Comparison of ENCODE assay signal across 9 mouse cellular contexts in the genomic region with DNA sequence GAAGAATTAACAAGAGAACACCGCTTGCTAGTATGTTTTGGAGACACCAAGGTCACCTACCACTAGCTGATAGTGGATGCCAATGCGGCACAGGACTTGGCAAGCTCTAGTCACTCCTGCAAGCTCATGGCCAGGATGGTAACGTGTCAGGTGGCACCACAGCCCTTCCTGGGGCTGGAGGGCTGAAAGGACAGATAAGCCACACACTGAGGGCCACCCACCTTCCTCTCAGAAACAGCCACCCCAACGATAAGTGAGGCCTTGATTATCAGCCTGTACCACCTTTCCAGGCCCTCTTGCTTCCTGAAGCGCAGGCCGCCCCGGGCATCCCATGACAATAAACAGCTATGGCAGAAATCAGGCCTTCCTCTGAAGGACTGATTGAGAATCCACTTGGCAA. TPM values are rescaled to one million over a fixed set of nuclear protein-coding genes. Genes with fewer than 3 reads are reported as not detected.
A peak's percentile ranks its signal among the peaks of the same experiment; 100 is the strongest.
DNase-seq lines count a peak whose midpoint lies in the region; ATAC-seq lines count a peak whose summit lies in the region.
"Had no signal": no experiment of that assay in that cellular context is flagged by ENCODE, and none has a peak within 500 bp of the region (broad histone marks: within the 10 kb centered on the region; RNA-seq: fewer than 3 reads in every experiment).

No protein-coding gene starts in this region.

- peaks cover 9% of the 10 kb centered on the region; the same call in 1 of the 2 replicates for H3K27me3 ChIP-seq in heart, embryonic 12.5 days (replicated peaks)
- no peaks in the 10 kb centered on the region for H3K27me3 ChIP-seq in liver, embryonic 15.5 days

- H3K4me1 ChIP-seq in heart, embryonic 12.5 days (replicated peaks) = peaks cover 14% of the 10 kb centered on the region
- H3K4me1 ChIP-seq in liver, embryonic 15.5 days (replicated peaks) = peaks cover 79% of the 10 kb centered on the region

- peak; percentile 70 for ATAC-seq in heart, embryonic 12.5 days (ENCODE audit: insufficient number of reproducible peaks, low FRiP score)
- ATAC-seq in liver, embryonic 15.5 days (ENCODE audit: insufficient read depth) = peak; percentile 83
- ATAC-seq in granulocyte monocyte progenitor cell, adult 5-6 weeks (replicated peaks; ENCODE audit: poor library complexity, severe bottlenecking) = no peak
- ATAC-seq: forebrain, postnatal 0 days had no signal

- peak overlapping the region; percentile 49; the same call in 1 of the 2 replicates for H3K27ac ChIP-seq in heart, embryonic 12.5 days (ENCODE audit: poor library complexity, severe bottlenecking)
- H3K27ac ChIP-seq in liver, embryonic 15.5 days (replicated peaks) = peak overlapping the region; percentile 98

- H3K4me2 ChIP-seq in heart, embryonic 12.5 days = peak overlapping the region; percentile 94; the same call in 1 of the 2 replicates
- H3K4me2 ChIP-seq in liver, embryonic 15.5 days = peak overlapping the region; percentile 89

- no peak overlapping the region for H3K9ac ChIP-seq in heart, embryonic 12.5 days
- H3K9ac ChIP-seq in liver, embryonic 15.5 days = peak overlapping the region; percentile 59
- H3K9ac ChIP-seq: forebrain, postnatal 0 days had no signal

- H3K4me3 ChIP-seq in heart, embryonic 12.5 days = no peak overlapping the region
- peak overlapping the region; percentile 95 for H3K4me3 ChIP-seq in liver, embryonic 15.5 days (replicated peaks)

- peaks cover 54% of the 10 kb centered on the region for H3K36me3 ChIP-seq in heart, embryonic 12.5 days
- H3K36me3 ChIP-seq in liver, embryonic 15.5 days (replicated peaks) = peaks cover 75% of the 10 kb centered on the region

- peak; percentile 56 for DNase-seq in adrenal gland, postnatal 14 days
- no peak for DNase-seq in adrenal gland, adult 18-20 months (ENCODE audit: low spot score in 2 of 2)
- peak; percentile 90 for DNase-seq in MEL-GATA-1-ER (ENCODE audit: extremely low read depth, low read depth)
- no peak for DNase-seq in retina, embryonic 14.5 days (ENCODE audit: low spot score)
- no peak for DNase-seq in layer of hippocampus, postnatal 25 days (ENCODE audit: extremely low spot score in 1 of 2, low spot score in 1 of 2)
- DNase-seq: forebrain, postnatal 0 days had no signal

- 64% methylated on average over 7 of the region's 7 CpGs for WGBS in heart, embryonic 12.5 days
- WGBS in liver, embryonic 15.5 days (ENCODE audit: insufficient replicate concordance) = 21% methylated on average over 7 of the region's 7 CpGs

- H3K9me3 ChIP-seq in heart, embryonic 12.5 days (replicated peaks) = no peaks in the 10 kb centered on the region
- no peaks in the 10 kb centered on the region for H3K9me3 ChIP-seq in liver, embryonic 15.5 days (replicated peaks)

RNA-seq across cellular contexts. Expression of a gene that starts 4.5 kb away (rescaled TPM):
- total RNA-seq in adrenal gland, postnatal 14 days (2021) = 52.5 and 55.7 TPM in 2 replicates
- 10 to 100 TPM; 29.7 to 39.8 TPM for total RNA-seq in adrenal gland, adult 18-20 months (2021)
- polyA plus RNA-seq in heart, embryonic 12.5 days (2016; fragmentation: Nextera tagmentation; extraction: Ambion mirVana) = 13.2 and 14.2 TPM in 2 replicates
- 63.5 and 68.6 TPM in 2 replicates for polyA plus RNA-seq in liver, embryonic 15.5 days (2015; fragmentation: Nextera tagmentation; extraction: Ambion mirVana)
- 0.17 and 2.4 TPM in 2 replicates for total RNA-seq in granulocyte monocyte progenitor cell, adult 5-6 weeks (2014; fragmentation: Nextera tagmentation)
- 1.7 and 7.3 TPM in 2 replicates for total RNA-seq in granulocyte monocyte progenitor cell, adult 5-6 weeks (2017)
- 10 to 100 TPM; 11.2 to 12.1 TPM for total RNA-seq in layer of hippocampus, postnatal 25 days (2021)

Comparison
In these comparisons a context has a peak if more than half of its experiments do, and no peak if none do; other contexts are left out.
1. DNase-seq: peak in adrenal gland, postnatal 14 days (single experiment) and MEL-GATA-1-ER (single experiment); none in adrenal gland, adult 18-20 months (0 of 2), retina, embryonic 14.5 days (single experiment) and layer of hippocampus, postnatal 25 days (0 of 2).